Mouse (Mus musculus): Measurements from ENCODE around the gene Zfp507.

Zfp507 gene

DNA sequence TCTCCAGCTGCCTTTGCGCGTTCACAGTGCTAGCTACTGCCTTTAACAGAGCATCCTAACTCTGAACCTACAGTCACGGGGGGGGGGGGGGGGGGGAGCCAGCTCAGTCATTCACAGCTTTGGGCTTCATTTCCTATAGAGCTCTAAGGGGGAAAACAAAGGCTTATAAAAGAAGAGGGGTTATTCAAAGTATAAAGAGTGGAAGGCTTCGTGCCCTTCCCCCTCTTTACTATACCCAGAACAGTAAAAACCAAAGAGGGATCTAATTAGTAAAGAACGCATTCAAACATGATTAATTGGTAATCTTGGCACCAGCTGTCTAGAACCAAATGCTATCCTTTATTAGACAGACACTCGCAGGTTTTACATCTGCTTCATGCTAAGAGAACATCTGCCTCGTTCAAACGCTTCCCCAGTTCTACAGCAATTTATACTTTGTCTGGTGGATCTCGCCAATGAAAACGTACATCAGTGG, 70.2 kb downstream of the Zfp507 start:
- no peak for DNase-seq

DNA sequence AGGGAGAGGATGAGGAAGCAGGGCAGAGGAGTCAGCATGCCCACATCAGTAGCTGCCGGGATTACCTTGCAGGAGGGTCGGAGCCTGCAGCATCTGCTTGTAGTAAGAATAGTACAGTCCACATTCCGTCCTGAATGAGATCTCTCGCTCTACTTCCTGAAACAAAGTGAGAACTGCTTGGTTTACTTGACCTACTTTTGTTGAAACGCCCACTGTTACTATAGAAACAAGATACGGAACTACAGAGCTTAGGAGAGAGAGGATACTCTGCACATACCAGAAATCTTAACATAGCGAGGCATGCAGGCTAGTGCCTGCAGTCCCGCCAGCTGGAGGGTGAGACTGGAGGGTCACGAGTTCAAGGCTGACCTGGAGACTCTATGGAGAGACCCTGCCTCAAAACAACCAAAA, 73.2 kb downstream of the Zfp507 start:
- DNase-seq, result no peak

DNA sequence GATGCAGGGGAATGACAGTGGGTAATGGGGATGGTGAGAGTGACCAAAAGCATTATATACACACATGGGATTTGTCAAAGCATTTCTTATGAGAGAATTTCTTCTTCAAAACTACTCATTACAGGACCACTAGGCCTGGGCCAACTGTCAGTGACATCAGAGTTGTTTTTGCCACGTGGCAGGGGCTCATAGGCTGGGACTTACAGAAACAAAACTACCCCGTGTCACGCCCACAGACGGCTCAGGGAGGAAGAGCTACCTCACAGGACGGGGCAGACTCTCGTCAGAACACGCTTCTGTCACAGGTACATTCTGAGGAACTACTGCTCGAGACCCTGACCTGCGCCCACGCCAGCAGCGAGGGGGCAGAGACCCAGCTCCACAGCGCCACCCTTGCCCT, 74.4 kb downstream of the Zfp507 start:
- DNase-seq, result no peak

DNA sequence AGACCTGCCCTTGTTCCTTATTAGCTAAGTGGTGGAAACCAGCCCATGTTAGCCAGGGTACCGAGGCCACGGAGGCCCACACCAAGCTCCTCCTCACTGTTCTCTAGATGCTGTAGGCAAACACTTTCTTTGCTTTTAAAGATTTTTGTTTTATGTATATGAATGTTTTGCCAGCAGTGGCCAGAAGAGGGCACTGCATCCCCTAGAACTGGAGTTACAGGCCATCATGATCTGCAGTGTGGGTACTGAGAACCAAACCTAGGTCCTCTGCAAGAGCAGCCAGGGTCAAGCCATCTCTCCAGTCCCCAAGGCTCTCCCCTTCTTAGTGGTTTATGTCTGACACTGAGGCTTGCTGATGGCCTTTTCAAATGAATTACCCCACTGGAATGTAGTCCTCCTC, 79.8 kb downstream of the Zfp507 start:
- DNase-seq, result no peak

Data from kidney, adult 18-20 months (tissue).